Mouse (Mus musculus) megakaryocyte, adult 5-6 weeks (primary cell): Measurements from ENCODE around the gene Tm7sf2. TPM values are rescaled to one million over a fixed set of nuclear protein-coding genes. Genes with fewer than 3 reads are reported as not detected.
A peak's percentile ranks its signal among the peaks of the same experiment; 100 is the strongest.

Experiments used
- ATAC-seq: 2 replicates; pipeline ENCODE4 v1.8.0; 2016; ENCODE audit warnings: mild to moderate bottlenecking, inconsistent platforms; ENCODE audit not compliant: poor library complexity, severe bottlenecking
- total RNA-seq, 2 experiments: library from RNA; stranded (forward) in 1 of 2; stranded (reverse) in 1 of 2; fragments of 153-499, 151-499 nt in 1 of 2; fragments of 221-1000, 200-1000 nt in 1 of 2; gene quantifications; 2 replicates each; pipeline versions ENCODE4 v1.2.3 to v1.2.4; 2015 to 2017

Gene Tm7sf2
- total RNA-seq, 2 experiments from 2014 or later, result 4.7 to 8.6 TPM

GRCm38 (mm10) chr19:6070571-6071250, 2.5 kb upstream of the Tm7sf2 start:
- no peak for ATAC-seq

- no peak for ATAC-seq
Measured at GRCm38 (mm10) chr19:6069851-6070250, 1.7 kb upstream of the Tm7sf2 start.

- ATAC-seq, result no peak
Measured at GRCm38 (mm10) chr19:6068951-6069350, 778 bp upstream of the Tm7sf2 start.

- ATAC-seq, result peak; percentile 79
Measured at GRCm38 (mm10) chr19:6067011-6067723, 1.0 kb downstream of the Tm7sf2 start.

GRCm38 (mm10) chr19:6066571-6066970, 1.6 kb downstream of the Tm7sf2 start:
- ATAC-seq, result no peak

GRCm38 (mm10) chr19:6063081-6063480, 5.1 kb downstream of the Tm7sf2 start:
- ATAC-seq, result no peak

- ATAC-seq, result no peak
Measured at GRCm38 (mm10) chr19:6062418-6062817, 5.8 kb downstream of the Tm7sf2 start.

- peak; percentile 31 for ATAC-seq
Measured at GRCm38 (mm10) chr19:6061641-6062302, 6.4 kb downstream of the Tm7sf2 start.

- peak; percentile 79 for ATAC-seq
Measured at GRCm38 (mm10) chr19:6061021-6061533, 7.1 kb downstream of the Tm7sf2 start, which contains the start of gene Znhit2. Znhit2 (plus strand) TSS chr19:6061192.

- no peak for ATAC-seq
Measured at GRCm38 (mm10) chr19:6058966-6059365, 9.2 kb downstream of the Tm7sf2 start.

- ATAC-seq, result no peak
Measured at GRCm38 (mm10) chr19:6058513-6058912, 9.7 kb downstream of the Tm7sf2 start.

GRCm38 (mm10) chr19:6057313-6058096, 10.7 kb downstream of the Tm7sf2 start, which contains the start of the genes Mrpl49 and Fau:
Mrpl49 (minus strand) TSS chr19:6057785.
Fau (plus strand) TSS chr19:6057844.
- peak; percentile 86 for ATAC-seq

GRCm38 (mm10) chr19:6056696-6057095, 11.5 kb downstream of the Tm7sf2 start:
- ATAC-seq, result no peak

- no peak for ATAC-seq
Measured at GRCm38 (mm10) chr19:6054296-6054695, 13.9 kb downstream of the Tm7sf2 start.

- ATAC-seq, result no peak
Measured at GRCm38 (mm10) chr19:6052516-6052915, 15.7 kb downstream of the Tm7sf2 start.

- ATAC-seq, result no peak
Measured at GRCm38 (mm10) chr19:6048681-6049410, 19.3 kb downstream of the Tm7sf2 start.

GRCm38 (mm10) chr19:6047899-6048166, 20.3 kb downstream of the Tm7sf2 start:
- ATAC-seq, result no peak

GRCm38 (mm10) chr19:6047154-6047898, 20.8 kb downstream of the Tm7sf2 start:
- ATAC-seq, result no peak
